Comparison of ENCODE assay signal across 10 mouse cellular contexts in genomic region chr2:70562611-70562980, GRCm38 (mm10). TPM values are rescaled to one million over a fixed set of nuclear protein-coding genes. Genes with fewer than 3 reads are reported as not detected.
DNase-seq lines count a peak whose midpoint lies in the region; ATAC-seq and TF ChIP-seq lines count a peak whose summit lies in the region.
"Had no signal": no experiment of that assay in that cellular context is flagged by ENCODE, and none has a peak within 500 bp of the region (broad histone marks: within the 10 kb centered on the region; RNA-seq: fewer than 3 reads in every experiment).

No protein-coding gene starts in this region.

- WGBS in lung, embryonic 16.5 days = 0% methylated on average over 23 of the region's 34 CpGs
- under 1% methylated on average over 32 of the region's 34 CpGs for WGBS in forebrain, embryonic 12.5 days
- 2% methylated on average over 22 of the region's 34 CpGs for WGBS in intestine, postnatal 0 days
- 2% methylated on average over 29 of the region's 34 CpGs for WGBS in stomach, embryonic 15.5 days

- peak overlapping the region; percentile 38 for H3K4me2 ChIP-seq in lung, embryonic 16.5 days (ENCODE audit: low read depth, low read length)
- peak overlapping the region; percentile 60 for H3K4me2 ChIP-seq in forebrain, embryonic 12.5 days
- H3K4me2 ChIP-seq in intestine, postnatal 0 days (replicated peaks; ENCODE audit: low read depth) = no peak overlapping the region; the same call in 1 of the 2 replicates
- H3K4me2 ChIP-seq in stomach, embryonic 15.5 days = peak overlapping the region; percentile 50

- ATAC-seq in lung, embryonic 16.5 days (ENCODE audit: low read depth) = no peak
- no peak for ATAC-seq in forebrain, embryonic 12.5 days (ENCODE audit: low FRiP score)
- no peak for ATAC-seq in intestine, postnatal 0 days
- ATAC-seq in stomach, embryonic 15.5 days (ENCODE audit: insufficient read depth, low FRiP score, low read depth) = no peak

- H3K27me3 ChIP-seq in lung, embryonic 16.5 days (ENCODE audit: control insufficient read depth, insufficient read depth, low read depth, low read length) = peaks cover 87% of the 10 kb centered on the region
- peaks cover 92% of the 10 kb centered on the region for H3K27me3 ChIP-seq in forebrain, embryonic 12.5 days
- peaks cover 94% of the 10 kb centered on the region for H3K27me3 ChIP-seq in intestine, postnatal 0 days (replicated peaks; ENCODE audit: control insufficient read depth, insufficient read depth, low read length)
- H3K27me3 ChIP-seq in stomach, embryonic 15.5 days (replicated peaks) = peaks cover 91% of the 10 kb centered on the region

- no peak for TF ChIP-seq CTCF in intestine, postnatal 0 days (IDR thresholded peaks at IDR 0.05; ENCODE audit: low read depth)

- no peaks in the 10 kb centered on the region for H3K9me3 ChIP-seq in lung, embryonic 16.5 days (ENCODE audit: control insufficient read depth, low read length)
- no peaks in the 10 kb centered on the region for H3K9me3 ChIP-seq in forebrain, embryonic 12.5 days
- H3K9me3 ChIP-seq in intestine, postnatal 0 days (ENCODE audit: control insufficient read depth) = no peaks in the 10 kb centered on the region
- no peaks in the 10 kb centered on the region for H3K9me3 ChIP-seq in stomach, embryonic 15.5 days

- H3K27ac ChIP-seq in lung, embryonic 16.5 days (ENCODE audit: low read length) = no peak overlapping the region
- peak overlapping the region; percentile 88 for H3K27ac ChIP-seq in forebrain, embryonic 12.5 days
- no peak overlapping the region for H3K27ac ChIP-seq in intestine, postnatal 0 days (ENCODE audit: low read depth, low read length)
- no peak overlapping the region for H3K27ac ChIP-seq in stomach, embryonic 15.5 days

- H3K4me1 ChIP-seq in lung, embryonic 16.5 days (replicated peaks; ENCODE audit: control insufficient read depth, insufficient read depth, low read length) = peaks cover 32% of the 10 kb centered on the region
- peaks cover 70% of the 10 kb centered on the region for H3K4me1 ChIP-seq in forebrain, embryonic 12.5 days
- H3K4me1 ChIP-seq in intestine, postnatal 0 days (replicated peaks; ENCODE audit: control insufficient read depth, insufficient read depth, low read length) = no peaks in the 10 kb centered on the region
- H3K4me1 ChIP-seq in stomach, embryonic 15.5 days = peaks cover 22% of the 10 kb centered on the region; the same call in 1 of the 2 replicates

- no peak for DNase-seq in lung, postnatal 25 days (ENCODE audit: low spot score)
- DNase-seq in urinary bladder, adult 18-20 months (ENCODE audit: low spot score in 2 of 2) = no peak
- DNase-seq in urinary bladder, postnatal 10 days (ENCODE audit: low spot score) = no peak
- DNase-seq: kidney, adult 2 months; lung, postnatal 36 days; right cerebral cortex, adult 18-20 months had no signal

- peak overlapping the region; percentile 33 for H3K4me3 ChIP-seq in lung, embryonic 16.5 days (ENCODE audit: low read length)
- peak overlapping the region; percentile 43 for H3K4me3 ChIP-seq in forebrain, embryonic 12.5 days (replicated peaks)
- H3K4me3 ChIP-seq in intestine, postnatal 0 days (ENCODE audit: low read depth, low read length) = peak overlapping the region; percentile 11; the same call in 1 of the 2 replicates
- H3K4me3 ChIP-seq in stomach, embryonic 15.5 days (replicated peaks) = peak overlapping the region; percentile 27

- H3K9ac ChIP-seq in lung, embryonic 16.5 days (ENCODE audit: low read length) = no peak overlapping the region
- peak overlapping the region; percentile 68 for H3K9ac ChIP-seq in forebrain, embryonic 12.5 days
- H3K9ac ChIP-seq in intestine, postnatal 0 days (ENCODE audit: low read depth, low read length) = no peak overlapping the region
- H3K9ac ChIP-seq in stomach, embryonic 15.5 days = no peak overlapping the region

- H3K36me3 ChIP-seq in lung, embryonic 16.5 days (ENCODE audit: control insufficient read depth, insufficient read depth, low read length) = no peaks in the 10 kb centered on the region
- H3K36me3 ChIP-seq in forebrain, embryonic 12.5 days (replicated peaks) = no peaks in the 10 kb centered on the region
- H3K36me3 ChIP-seq in intestine, postnatal 0 days (ENCODE audit: control insufficient read depth, insufficient read depth) = no peaks in the 10 kb centered on the region
- no peaks in the 10 kb centered on the region for H3K36me3 ChIP-seq in stomach, embryonic 15.5 days

RNA-seq across cellular contexts. Expression of gene Gad1, which starts 9.7 kb away (rescaled TPM):
- polyA plus RNA-seq in lung, embryonic 16.5 days (2015; fragmentation: Nextera tagmentation; extraction: Ambion mirVana) = 0.46 and 0.63 TPM in 2 replicates
- 24.2 and 28.6 TPM in 2 replicates for polyA plus RNA-seq in forebrain, embryonic 12.5 days (2016; fragmentation: Nextera tagmentation; extraction: Ambion mirVana)
- polyA plus RNA-seq in intestine, postnatal 0 days (2015; fragmentation: Nextera tagmentation; extraction: Ambion mirVana) = 0.12 TPM in 1 of 2 replicates, not detected in the other
- polyA plus RNA-seq in stomach, embryonic 15.5 days (2015; fragmentation: Nextera tagmentation; extraction: Ambion mirVana) = 0.14 and 0.46 TPM in 2 replicates

RNA-seq across cellular contexts. Expression of gene Erich2, which starts 54.0 kb away (rescaled TPM):
- 10.0 and 11.9 TPM in 2 replicates for polyA plus RNA-seq in lung, embryonic 16.5 days (2015; fragmentation: Nextera tagmentation; extraction: Ambion mirVana)
- 1.3 and 1.4 TPM in 2 replicates for polyA plus RNA-seq in forebrain, embryonic 12.5 days (2016; fragmentation: Nextera tagmentation; extraction: Ambion mirVana)
- 0.94 and 1.3 TPM in 2 replicates for polyA plus RNA-seq in intestine, postnatal 0 days (2015; fragmentation: Nextera tagmentation; extraction: Ambion mirVana)
- polyA plus RNA-seq in stomach, embryonic 15.5 days (2015; fragmentation: Nextera tagmentation; extraction: Ambion mirVana) = 1.5 and 2.2 TPM in 2 replicates

Comparison
In these comparisons a context has a peak if more than half of its experiments do, and no peak if none do; other contexts are left out.
1. RNA of gene Gad1, which starts 9.7 kb away (polyA plus RNA-seq): 24.2 to 28.6 TPM in forebrain, embryonic 12.5 days; 0.46 to 0.63 TPM in lung, embryonic 16.5 days, 0.14 to 0.46 TPM in stomach, embryonic 15.5 days and 0.12 TPM in intestine, postnatal 0 days; every median in the first group is over 10 times any median in the second.
2. Peak in every context shown above with its lines, with median percentiles within 50 percentile points of each other: H3K4me3 ChIP-seq.